Mouse (Mus musculus) embryonic facial prominence, embryonic 13.5 days (tissue): Measurements from ENCODE around the gene Gm13697. TPM values are rescaled to one million over a fixed set of nuclear protein-coding genes. Genes with fewer than 3 reads are reported as not detected.
"Not testable (repeated sequence)": the region's sequence is repeated elsewhere in the genome, so short reads cannot be mapped to it uniquely, and the experiment has no call there.

Experiments
- ATAC-seq: fragments of 200-750 bp; cut with Nextera tagmentation; 2 replicates; pipeline ENCODE4 v1.8.0; 2017; ENCODE audit warnings: low read depth; ENCODE audit not compliant: insufficient number of reproducible peaks, insufficient read depth, low FRiP score, low TSS enrichment
- H3K27ac ChIP-seq: fragments of 300-500 bp; sonication (generic); 2 replicates; pipeline ENCODE4 v1.5.1; 2015; ENCODE audit warnings: moderate library complexity, mild to moderate bottlenecking, inconsistent platforms
- H3K27me3 ChIP-seq: fragments of 300-500 bp; sonication (generic); 2 replicates; pipeline ENCODE4 v1.6.1; 2015; ENCODE audit warnings: mild to moderate bottlenecking, inconsistent platforms
- H3K36me3 ChIP-seq: fragments of 300-500 bp; sonication (generic); 2 replicates; pipeline ENCODE4 v1.6.1; 2015; ENCODE audit warnings: mild to moderate bottlenecking, inconsistent platforms
- H3K4me1 ChIP-seq: fragments of 300-500 bp; sonication (generic); 2 replicates; pipeline ENCODE4 v1.6.1; 2015; ENCODE audit warnings: inconsistent platforms
- H3K4me2 ChIP-seq: fragments of 300-500 bp; sonication (generic); 2 replicates; pipeline ENCODE4 v1.6.1; 2015; ENCODE audit warnings: moderate library complexity, mild to moderate bottlenecking, inconsistent platforms
- H3K4me3 ChIP-seq: fragments of 300-500 bp; sonication (generic); 2 replicates; pipeline ENCODE4 v1.5.1; 2015; ENCODE audit warnings: mild to moderate bottlenecking, inconsistent platforms
- H3K9ac ChIP-seq: fragments of 300-500 bp; sonication (generic); 2 replicates; pipeline ENCODE4 v1.6.1; 2015; ENCODE audit warnings: mild to moderate bottlenecking, inconsistent platforms
- H3K9me3 ChIP-seq: fragments of 300-500 bp; sonication (generic); 2 replicates; pipeline ENCODE4 v1.6.1; 2016; ENCODE audit warnings: inconsistent platforms
- WGBS: fragments of 180-500 bp; shearing (Covaris S2); methylation state at CpG from one replicate; pipeline ENCODE4 v1.1.7; 2015; ENCODE audit warnings: mixed read lengths; 5-methylcytosine and 5-hydroxymethylcytosine counted together
- polyA plus RNA-seq: library from polyadenylated mRNA; unstranded; fragments of >200 nt; fragmentation: Nextera tagmentation; extraction: Ambion mirVana; gene quantifications from 2 replicates; pipeline ENCODE4 v1.2.1, GENCODE M21; 2015

The Gm13697 gene
- polyA plus RNA-seq: not detected in 2 replicates

DNA sequence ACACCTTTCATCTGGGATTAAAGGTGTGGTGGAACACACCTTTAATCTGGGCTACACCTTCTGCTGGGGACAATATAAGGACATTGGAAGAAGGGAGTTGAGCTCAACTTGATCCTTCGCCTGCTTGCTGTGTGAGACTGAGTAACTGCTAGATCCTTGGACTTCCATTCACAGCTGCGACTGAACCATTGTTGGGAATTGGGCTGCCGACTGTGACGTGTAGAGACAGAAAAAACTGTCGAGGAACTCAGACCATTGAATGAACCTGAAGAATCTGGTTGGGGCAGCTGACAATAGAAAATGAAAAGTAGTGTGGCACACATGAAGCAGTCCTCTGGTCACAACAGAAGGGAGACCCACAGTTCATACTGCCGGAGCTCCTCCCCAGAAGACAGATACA is at the start of gene Gm13697:
Gm13697 (plus strand) TSS at position 301 of the 400 bp plus-strand sequence.
- H3K4me1 ChIP-seq, H3K27ac ChIP-seq, H3K4me3 ChIP-seq, ATAC-seq, H3K9ac ChIP-seq, H3K4me2 ChIP-seq, H3K27me3 ChIP-seq, H3K36me3 ChIP-seq, H3K9me3 ChIP-seq: not testable (repeated sequence)
- no CpG with 5 or more reads among the region's 6 CpGs for WGBS

DNA sequence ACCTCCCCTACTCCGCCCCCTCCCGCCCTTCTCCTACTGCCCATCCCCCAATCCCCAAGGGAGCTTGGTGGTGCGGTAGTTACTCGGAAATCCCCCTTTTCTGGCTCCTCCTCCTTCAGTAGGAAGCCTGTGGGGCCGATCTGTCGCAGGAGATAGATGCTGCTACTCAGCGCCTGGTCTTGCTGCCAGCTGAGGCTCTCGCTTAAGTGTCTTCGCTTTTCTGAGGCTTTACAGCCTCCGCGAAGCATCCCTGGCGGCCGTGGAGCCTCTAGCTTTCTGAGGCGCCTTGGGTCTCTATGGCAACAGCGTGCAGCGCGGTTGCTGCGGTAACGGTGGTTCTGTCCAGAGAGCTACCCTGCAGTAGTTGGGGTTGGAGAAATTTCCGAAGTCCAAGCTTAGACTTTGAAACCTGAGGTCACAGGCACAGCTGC is 43.6 kb upstream of the Gm13697 start, which contains the start of gene Zswim2:
Zswim2 (minus strand) TSS at position 298 of the 431 bp plus-strand sequence.
- Histone ChIP-seq H3K27me3 (no peaks in the 10 kb centered on the region), H3K36me3 (no peaks in the 10 kb centered on the region), H3K4me1 (peaks cover 6% of the 10 kb centered on the region), H3K9me3 (no peaks in the 10 kb centered on the region), H3K9ac (peak within 1 kb of the TSS; percentile 52), H3K27ac (no peak within 1 kb of the TSS), H3K4me3 (peak within 1 kb of the TSS; percentile 38), H3K4me2 (peak within 1 kb of the TSS; percentile 65)
- WGBS: under 1% methylated on average over 20 of the region's 20 CpGs
- peak; percentile 56; the same call in 1 of the 2 replicates for ATAC-seq

DNA sequence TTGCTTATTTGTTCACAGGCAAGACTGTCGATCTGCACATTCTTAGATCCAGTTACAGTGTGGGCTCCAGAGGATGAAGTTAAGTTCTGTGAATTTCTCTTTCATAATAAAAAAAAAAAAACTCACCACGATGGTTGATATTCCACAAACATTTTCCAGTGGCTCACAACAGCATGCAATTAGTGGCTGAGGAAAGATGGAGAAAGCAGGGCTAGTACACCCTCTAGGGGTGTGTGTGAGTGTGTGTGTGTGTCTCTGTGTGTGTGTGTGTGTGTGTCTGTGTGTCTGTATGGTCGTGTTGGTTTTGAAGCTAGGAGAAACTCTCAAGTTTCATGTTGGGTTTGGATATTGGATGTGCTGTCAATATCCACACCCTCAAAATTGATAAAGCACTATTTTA is 43.2 kb upstream of the Gm13697 start:
- Histone ChIP-seq H3K27ac (no peak overlapping the region), H3K4me1 (peaks cover 6% of the 10 kb centered on the region), H3K9ac (peak overlapping the region; percentile 52; the same call in 1 of the 2 replicates), H3K4me3 (peak overlapping the region; percentile 38), H3K4me2 (peak overlapping the region; percentile 65), H3K9me3 (no peaks in the 10 kb centered on the region), H3K27me3 (no peaks in the 10 kb centered on the region), H3K36me3 (no peaks in the 10 kb centered on the region)
- ATAC-seq: no peak
- WGBS: 26% methylated on average over 3 of the region's 3 CpGs

DNA sequence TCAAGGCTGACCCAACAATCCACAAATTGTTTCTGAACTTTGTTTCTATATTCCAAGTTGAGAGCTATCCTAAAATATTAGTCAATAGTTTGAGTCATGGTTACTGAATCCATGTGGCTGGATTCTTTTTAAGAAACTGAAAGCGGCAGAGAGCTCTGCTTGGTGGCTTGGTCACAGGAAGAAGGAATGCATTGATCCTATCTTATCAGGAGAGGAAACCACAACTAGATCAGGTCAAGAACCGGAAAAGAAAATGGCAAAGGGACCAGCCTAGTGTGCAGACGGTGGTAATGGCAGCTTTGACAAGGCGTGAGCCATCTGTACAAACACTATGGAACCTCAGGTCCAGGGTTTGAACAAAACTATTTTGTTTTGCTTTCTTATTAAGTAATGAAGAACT is 42.8 kb upstream of the Gm13697 start:
- Histone ChIP-seq H3K9me3 (no peaks in the 10 kb centered on the region), H3K27ac (no peak overlapping the region), H3K4me1 (peaks cover 6% of the 10 kb centered on the region), H3K9ac (no peak overlapping the region), H3K36me3 (no peaks in the 10 kb centered on the region), H3K4me3 (no peak overlapping the region), H3K4me2 (no peak overlapping the region), H3K27me3 (no peaks in the 10 kb centered on the region)
- no peak for ATAC-seq
- WGBS: 66% methylated on average over 4 of the region's 4 CpGs

DNA sequence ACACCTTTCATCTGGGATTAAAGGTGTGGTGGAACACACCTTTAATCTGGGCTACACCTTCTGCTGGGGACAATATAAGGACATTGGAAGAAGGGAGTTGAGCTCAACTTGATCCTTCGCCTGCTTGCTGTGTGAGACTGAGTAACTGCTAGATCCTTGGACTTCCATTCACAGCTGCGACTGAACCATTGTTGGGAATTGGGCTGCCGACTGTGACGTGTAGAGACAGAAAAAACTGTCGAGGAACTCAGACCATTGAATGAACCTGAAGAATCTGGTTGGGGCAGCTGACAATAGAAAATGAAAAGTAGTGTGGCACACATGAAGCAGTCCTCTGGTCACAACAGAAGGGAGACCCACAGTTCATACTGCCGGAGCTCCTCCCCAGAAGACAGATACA is 29.1 kb upstream of the Gm13697 start, which contains the start of gene Gm13698:
Gm13698 (plus strand) TSS at position 301 of the 400 bp plus-strand sequence.
- H3K9ac ChIP-seq, ATAC-seq, H3K9me3 ChIP-seq, H3K27ac ChIP-seq, H3K4me2 ChIP-seq, H3K4me1 ChIP-seq, H3K4me3 ChIP-seq, H3K27me3 ChIP-seq, H3K36me3 ChIP-seq: not testable (repeated sequence)
- no CpG with 5 or more reads among the region's 6 CpGs for WGBS

DNA sequence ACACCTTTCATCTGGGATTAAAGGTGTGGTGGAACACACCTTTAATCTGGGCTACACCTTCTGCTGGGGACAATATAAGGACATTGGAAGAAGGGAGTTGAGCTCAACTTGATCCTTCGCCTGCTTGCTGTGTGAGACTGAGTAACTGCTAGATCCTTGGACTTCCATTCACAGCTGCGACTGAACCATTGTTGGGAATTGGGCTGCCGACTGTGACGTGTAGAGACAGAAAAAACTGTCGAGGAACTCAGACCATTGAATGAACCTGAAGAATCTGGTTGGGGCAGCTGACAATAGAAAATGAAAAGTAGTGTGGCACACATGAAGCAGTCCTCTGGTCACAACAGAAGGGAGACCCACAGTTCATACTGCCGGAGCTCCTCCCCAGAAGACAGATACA is 23.3 kb upstream of the Gm13697 start, which contains the start of gene Gm13693:
Gm13693 (plus strand) TSS at position 301 of the 400 bp plus-strand sequence.
- not testable (repeated sequence) for H3K9me3 ChIP-seq, H3K27ac ChIP-seq, H3K36me3 ChIP-seq, H3K4me1 ChIP-seq, H3K4me2 ChIP-seq, H3K4me3 ChIP-seq, H3K27me3 ChIP-seq, ATAC-seq, H3K9ac ChIP-seq
- no CpG with 5 or more reads among the region's 6 CpGs for WGBS

DNA sequence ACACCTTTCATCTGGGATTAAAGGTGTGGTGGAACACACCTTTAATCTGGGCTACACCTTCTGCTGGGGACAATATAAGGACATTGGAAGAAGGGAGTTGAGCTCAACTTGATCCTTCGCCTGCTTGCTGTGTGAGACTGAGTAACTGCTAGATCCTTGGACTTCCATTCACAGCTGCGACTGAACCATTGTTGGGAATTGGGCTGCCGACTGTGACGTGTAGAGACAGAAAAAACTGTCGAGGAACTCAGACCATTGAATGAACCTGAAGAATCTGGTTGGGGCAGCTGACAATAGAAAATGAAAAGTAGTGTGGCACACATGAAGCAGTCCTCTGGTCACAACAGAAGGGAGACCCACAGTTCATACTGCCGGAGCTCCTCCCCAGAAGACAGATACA is 17.5 kb upstream of the Gm13697 start, which contains the start of gene Gm13695:
Gm13695 (plus strand) TSS at position 301 of the 400 bp plus-strand sequence.
- WGBS: no CpG with 5 or more reads among the region's 6 CpGs
- H3K27ac ChIP-seq, H3K4me2 ChIP-seq, H3K9ac ChIP-seq, H3K4me3 ChIP-seq, ATAC-seq, H3K4me1 ChIP-seq, H3K9me3 ChIP-seq, H3K36me3 ChIP-seq, H3K27me3 ChIP-seq: not testable (repeated sequence)

DNA sequence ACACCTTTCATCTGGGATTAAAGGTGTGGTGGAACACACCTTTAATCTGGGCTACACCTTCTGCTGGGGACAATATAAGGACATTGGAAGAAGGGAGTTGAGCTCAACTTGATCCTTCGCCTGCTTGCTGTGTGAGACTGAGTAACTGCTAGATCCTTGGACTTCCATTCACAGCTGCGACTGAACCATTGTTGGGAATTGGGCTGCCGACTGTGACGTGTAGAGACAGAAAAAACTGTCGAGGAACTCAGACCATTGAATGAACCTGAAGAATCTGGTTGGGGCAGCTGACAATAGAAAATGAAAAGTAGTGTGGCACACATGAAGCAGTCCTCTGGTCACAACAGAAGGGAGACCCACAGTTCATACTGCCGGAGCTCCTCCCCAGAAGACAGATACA is 11.7 kb upstream of the Gm13697 start, which contains the start of gene Gm13696:
Gm13696 (plus strand) TSS at position 301 of the 400 bp plus-strand sequence.
- not testable (repeated sequence) for H3K27ac ChIP-seq, H3K36me3 ChIP-seq, H3K4me1 ChIP-seq, ATAC-seq, H3K4me2 ChIP-seq, H3K9ac ChIP-seq, H3K9me3 ChIP-seq, H3K27me3 ChIP-seq, H3K4me3 ChIP-seq
- no CpG with 5 or more reads among the region's 6 CpGs for WGBS

DNA sequence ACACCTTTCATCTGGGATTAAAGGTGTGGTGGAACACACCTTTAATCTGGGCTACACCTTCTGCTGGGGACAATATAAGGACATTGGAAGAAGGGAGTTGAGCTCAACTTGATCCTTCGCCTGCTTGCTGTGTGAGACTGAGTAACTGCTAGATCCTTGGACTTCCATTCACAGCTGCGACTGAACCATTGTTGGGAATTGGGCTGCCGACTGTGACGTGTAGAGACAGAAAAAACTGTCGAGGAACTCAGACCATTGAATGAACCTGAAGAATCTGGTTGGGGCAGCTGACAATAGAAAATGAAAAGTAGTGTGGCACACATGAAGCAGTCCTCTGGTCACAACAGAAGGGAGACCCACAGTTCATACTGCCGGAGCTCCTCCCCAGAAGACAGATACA is 5.9 kb upstream of the Gm13697 start, which contains the start of gene Gm13694:
Gm13694 (plus strand) TSS at position 301 of the 400 bp plus-strand sequence.
- not testable (repeated sequence) for H3K4me3 ChIP-seq, H3K4me1 ChIP-seq, H3K27me3 ChIP-seq, ATAC-seq, H3K36me3 ChIP-seq, H3K27ac ChIP-seq, H3K4me2 ChIP-seq, H3K9ac ChIP-seq, H3K9me3 ChIP-seq
- WGBS: no CpG with 5 or more reads among the region's 6 CpGs

DNA sequence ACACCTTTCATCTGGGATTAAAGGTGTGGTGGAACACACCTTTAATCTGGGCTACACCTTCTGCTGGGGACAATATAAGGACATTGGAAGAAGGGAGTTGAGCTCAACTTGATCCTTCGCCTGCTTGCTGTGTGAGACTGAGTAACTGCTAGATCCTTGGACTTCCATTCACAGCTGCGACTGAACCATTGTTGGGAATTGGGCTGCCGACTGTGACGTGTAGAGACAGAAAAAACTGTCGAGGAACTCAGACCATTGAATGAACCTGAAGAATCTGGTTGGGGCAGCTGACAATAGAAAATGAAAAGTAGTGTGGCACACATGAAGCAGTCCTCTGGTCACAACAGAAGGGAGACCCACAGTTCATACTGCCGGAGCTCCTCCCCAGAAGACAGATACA is 5.7 kb downstream of the Gm13697 start, which contains the start of gene Gm13691:
Gm13691 (plus strand) TSS at position 301 of the 400 bp plus-strand sequence.
- H3K4me1 ChIP-seq, H3K9ac ChIP-seq, H3K27ac ChIP-seq, H3K4me3 ChIP-seq, H3K36me3 ChIP-seq, H3K4me2 ChIP-seq, H3K27me3 ChIP-seq, ATAC-seq, H3K9me3 ChIP-seq: not testable (repeated sequence)
- no CpG with 5 or more reads among the region's 6 CpGs for WGBS

DNA sequence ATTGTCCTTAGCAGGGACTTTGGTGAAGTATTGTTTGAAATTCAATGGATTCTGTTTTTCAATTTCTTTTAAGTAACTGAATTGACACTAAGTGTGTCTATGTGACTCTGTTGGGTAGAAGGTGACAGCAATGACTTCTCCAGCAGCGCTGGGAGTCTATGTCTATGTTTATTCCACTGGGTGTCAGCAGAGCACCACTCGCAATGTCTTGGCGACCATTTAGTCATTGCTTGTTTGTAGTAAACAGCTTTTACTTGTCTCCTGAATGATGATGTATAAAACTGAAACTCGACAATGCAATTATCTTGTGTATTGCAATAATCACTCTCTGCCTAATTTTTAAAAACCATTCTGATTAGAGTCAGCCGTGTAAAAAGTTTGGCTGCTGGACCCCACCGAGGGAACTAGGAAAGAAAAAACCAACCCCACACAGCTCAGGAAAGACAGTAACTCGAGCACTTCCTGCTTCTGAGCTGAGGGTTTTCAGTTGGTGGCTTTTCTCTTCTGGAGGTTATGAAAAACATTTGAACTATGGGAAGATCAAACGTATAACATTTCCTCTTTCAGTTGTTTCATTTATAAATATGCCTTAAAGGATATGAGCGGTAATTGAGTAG is 9.2 kb downstream of the Gm13697 start:
- not testable (repeated sequence) for H3K27me3 ChIP-seq, H3K9ac ChIP-seq, H3K4me3 ChIP-seq, H3K36me3 ChIP-seq, H3K27ac ChIP-seq, ATAC-seq, H3K9me3 ChIP-seq, H3K4me1 ChIP-seq
- WGBS: 17% methylated on average over 8 of the region's 9 CpGs
- peak overlapping the region; percentile 31 for H3K4me2 ChIP-seq

DNA sequence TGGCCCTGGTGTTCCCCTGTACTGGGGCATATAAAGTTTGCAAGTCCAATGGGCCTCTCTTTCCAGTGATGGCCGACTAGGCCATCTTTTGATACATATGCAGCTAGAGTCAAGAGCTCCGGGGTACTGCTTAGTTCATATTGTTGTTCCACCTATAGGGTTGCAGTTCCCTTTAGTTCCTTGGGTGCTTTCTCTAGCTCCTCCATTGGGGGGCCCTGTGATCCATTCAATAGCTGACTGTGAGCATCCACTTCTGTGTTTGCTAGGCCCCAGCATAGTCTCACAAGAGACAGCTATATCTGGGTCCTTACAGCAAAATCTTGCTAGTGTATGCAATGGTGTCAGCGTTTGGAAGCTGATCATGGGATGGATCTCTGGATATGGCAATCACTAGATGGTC is 10.0 kb downstream of the Gm13697 start:
- ATAC-seq, H3K27me3 ChIP-seq, H3K9me3 ChIP-seq, H3K36me3 ChIP-seq, H3K9ac ChIP-seq, H3K4me2 ChIP-seq, H3K4me3 ChIP-seq, H3K4me1 ChIP-seq, H3K27ac ChIP-seq: not testable (repeated sequence)
- WGBS: 76% methylated on average over 2 of the region's 3 CpGs
